Mouse (Mus musculus): ENCODE data around the gene Csk.

GRCm38 (mm10) chr9:57590726-57591125, 62.7 kb downstream of the Csk start:
- no peak for TF ChIP-seq CTCF (IDR thresholded peaks at IDR 0.05; ENCODE audit: insufficient read depth, low read depth, low read length)
- TF ChIP-seq POLR2A (IDR thresholded peaks at IDR 0.05; ENCODE audit: insufficient read depth, low read depth, low read length): no peak
